Mouse (Mus musculus): ENCODE results near the gene Cables2. TPM values are rescaled to one million over a fixed set of nuclear protein-coding genes. Genes with fewer than 3 reads are reported as not detected.

The Cables2 gene
- polyA plus RNA-seq, 1 experiment from 2014 or later: 31.3 TPM

DNA sequence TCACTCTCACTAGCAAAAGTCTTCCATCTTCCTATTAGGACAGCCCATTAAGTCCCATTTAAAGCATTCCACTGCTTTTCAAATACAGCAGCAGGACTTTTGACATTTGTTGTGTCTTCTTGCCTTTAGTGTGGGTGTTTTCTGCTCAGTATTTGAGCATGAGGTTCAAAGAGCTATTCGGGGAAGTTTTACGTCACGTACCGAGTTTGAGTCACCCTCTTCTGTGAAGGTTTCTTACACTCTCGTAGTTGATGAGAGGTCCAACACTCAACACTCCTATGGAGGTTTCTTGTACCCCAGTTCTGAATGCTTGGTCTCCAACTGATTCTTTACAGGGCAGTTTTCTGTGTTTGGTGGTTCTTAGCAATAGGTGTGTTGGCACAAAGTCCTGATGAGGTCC lies 25.4 kb downstream of the Cables2 start:
- ATAC-seq (replicated peaks): no peak

DNA sequence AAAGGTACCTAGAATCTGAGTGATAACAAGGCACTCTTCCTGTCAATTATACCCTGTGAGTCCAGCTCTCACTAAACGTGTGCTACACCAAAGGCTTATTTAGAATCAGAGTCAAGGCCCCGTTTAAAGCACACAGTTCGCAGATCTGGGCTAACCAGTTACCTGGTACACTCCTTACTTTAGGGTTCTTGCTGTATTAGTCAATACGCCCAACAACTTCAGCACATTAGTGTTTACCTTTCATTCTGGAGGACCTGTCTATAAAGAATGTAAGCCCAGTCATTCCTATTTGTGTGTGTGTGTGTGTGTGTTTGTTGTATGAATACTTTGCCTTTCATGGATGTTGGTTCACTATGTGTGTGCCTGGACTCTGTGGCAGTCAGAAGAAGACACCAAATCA lies 30.2 kb downstream of the Cables2 start:
- Histone ChIP-seq H3K27me3 (replicated peaks) (no peaks in the 10 kb centered on the region), H3K4me1 (no peaks in the 10 kb centered on the region), H3K9me3 (no peaks in the 10 kb centered on the region), H3K4me3 (no peak overlapping the region), H3K36me3 (replicated peaks) (no peaks in the 10 kb centered on the region), H3K27ac (no peak overlapping the region), H3K4me2 (no peak overlapping the region), H3K9ac (no peak overlapping the region)
- 89% methylated on average over 4 of the region's 4 CpGs for WGBS
- ATAC-seq (replicated peaks): no peak

More for the DNA sequence above, 25.4 kb downstream of the Cables2 start:
- Histone ChIP-seq H3K27ac (no peak overlapping the region), H3K9ac (no peak overlapping the region), H3K27me3 (replicated peaks) (no peaks in the 10 kb centered on the region), H3K36me3 (replicated peaks) (no peaks in the 10 kb centered on the region), H3K4me3 (no peak overlapping the region), H3K4me1 (no peaks in the 10 kb centered on the region), H3K4me2 (no peak overlapping the region), H3K9me3 (no peaks in the 10 kb centered on the region)
- WGBS: 89% methylated on average over 5 of the region's 5 CpGs

DNA sequence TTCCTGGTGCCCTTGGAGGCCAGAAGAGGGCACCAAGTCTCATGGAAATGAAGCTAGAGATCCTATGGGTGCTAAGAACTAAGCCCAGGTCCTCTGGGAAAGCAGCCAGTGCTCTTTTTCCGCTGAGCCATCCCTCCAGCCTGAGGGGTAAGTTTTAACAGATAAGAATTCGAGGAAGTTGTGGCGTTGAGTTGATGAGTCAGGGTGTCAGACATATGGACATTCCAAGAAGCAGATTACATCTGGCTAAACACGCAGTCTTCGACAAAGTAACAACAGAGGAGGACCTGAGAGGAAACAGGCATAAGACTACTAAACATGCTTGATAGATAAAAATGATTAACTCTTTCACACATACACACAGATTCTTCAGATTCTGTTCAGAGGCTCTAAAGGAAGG lies 34.7 kb downstream of the Cables2 start:
- no peaks in the 10 kb centered on the region for H3K27me3 ChIP-seq (replicated peaks)
- no peak overlapping the region for H3K4me2 ChIP-seq
- no peak for ATAC-seq (replicated peaks)
- H3K36me3 ChIP-seq (replicated peaks): no peaks in the 10 kb centered on the region
- no peak overlapping the region for H3K27ac ChIP-seq
- no peaks in the 10 kb centered on the region for H3K9me3 ChIP-seq
- H3K4me1 ChIP-seq: no peaks in the 10 kb centered on the region
- 89% methylated on average over 5 of the region's 5 CpGs for WGBS
- H3K9ac ChIP-seq: no peak overlapping the region
- H3K4me3 ChIP-seq: no peak overlapping the region

DNA sequence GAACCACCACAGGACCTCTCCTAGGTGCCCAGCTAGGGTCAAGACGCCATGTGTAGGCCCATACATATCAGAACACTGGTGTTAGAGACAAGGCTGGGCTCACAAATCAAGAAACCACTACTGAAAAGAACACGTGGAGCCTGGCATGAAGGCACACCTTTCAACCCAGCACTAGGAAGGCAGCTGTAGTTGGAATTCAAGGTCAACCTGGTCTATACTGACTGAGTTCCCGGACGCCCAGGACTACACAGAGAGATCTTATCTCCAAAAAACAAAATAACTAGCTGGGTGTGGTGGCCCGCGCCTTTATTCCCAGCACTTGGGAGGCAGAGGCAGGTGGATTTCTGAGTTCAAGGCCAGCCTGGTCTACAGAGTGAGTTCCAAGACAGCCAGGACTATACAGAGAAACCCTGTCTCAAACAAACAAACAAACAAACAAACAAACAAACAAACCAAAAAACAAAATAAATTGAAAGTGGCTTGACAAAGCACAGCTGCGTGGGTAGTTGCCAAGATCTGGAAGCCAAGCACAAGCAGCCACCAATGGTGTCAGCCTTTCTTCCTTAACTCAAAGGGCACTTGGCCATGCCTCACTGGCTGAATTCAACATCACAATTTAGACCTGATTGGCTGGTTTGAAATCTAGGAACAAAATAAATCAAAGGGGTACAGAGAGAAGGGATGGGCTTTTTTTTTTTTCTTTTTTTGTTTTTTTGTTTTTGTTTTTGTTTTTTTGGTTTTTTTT lies 35.5 kb downstream of the Cables2 start:
- ATAC-seq (replicated peaks): no peak
- H3K4me3 ChIP-seq: no peak overlapping the region
- no peak overlapping the region for H3K9ac ChIP-seq
- no peak overlapping the region for H3K27ac ChIP-seq
- no peaks in the 10 kb centered on the region for H3K36me3 ChIP-seq (replicated peaks)
- no peak overlapping the region for H3K4me2 ChIP-seq
- no peaks in the 10 kb centered on the region for H3K9me3 ChIP-seq
- no peaks in the 10 kb centered on the region for H3K27me3 ChIP-seq (replicated peaks)
- 94% methylated on average over 7 of the region's 7 CpGs for WGBS
- no peaks in the 10 kb centered on the region for H3K4me1 ChIP-seq

DNA sequence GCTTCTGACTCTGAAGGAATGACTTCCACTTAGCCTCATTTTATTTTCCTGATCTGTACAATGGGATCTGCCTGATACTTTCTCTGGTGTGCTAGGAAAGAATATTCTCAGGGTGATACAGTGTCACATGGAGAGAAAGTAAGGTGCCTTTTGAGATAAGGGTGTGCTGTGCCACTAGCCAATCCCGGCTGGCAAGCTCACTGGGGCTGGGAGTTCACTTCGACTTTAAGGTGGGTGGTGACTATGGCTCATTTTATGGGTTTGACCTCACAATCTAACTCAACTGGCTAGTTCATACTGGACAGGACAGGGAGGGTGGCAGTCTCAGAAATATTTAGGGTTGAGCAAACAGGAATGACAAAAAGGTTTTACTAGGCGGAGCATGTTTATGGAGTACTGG lies 36.4 kb downstream of the Cables2 start:
- H3K4me2 ChIP-seq: no peak overlapping the region
- H3K36me3 ChIP-seq (replicated peaks): no peaks in the 10 kb centered on the region
- H3K4me1 ChIP-seq: no peaks in the 10 kb centered on the region
- no peak for ATAC-seq (replicated peaks)
- no peak overlapping the region for H3K9ac ChIP-seq
- H3K9me3 ChIP-seq: no peaks in the 10 kb centered on the region
- 91% methylated on average over 3 of the region's 3 CpGs for WGBS
- no peak overlapping the region for H3K27ac ChIP-seq
- no peaks in the 10 kb centered on the region for H3K27me3 ChIP-seq (replicated peaks)
- no peak overlapping the region for H3K4me3 ChIP-seq

DNA sequence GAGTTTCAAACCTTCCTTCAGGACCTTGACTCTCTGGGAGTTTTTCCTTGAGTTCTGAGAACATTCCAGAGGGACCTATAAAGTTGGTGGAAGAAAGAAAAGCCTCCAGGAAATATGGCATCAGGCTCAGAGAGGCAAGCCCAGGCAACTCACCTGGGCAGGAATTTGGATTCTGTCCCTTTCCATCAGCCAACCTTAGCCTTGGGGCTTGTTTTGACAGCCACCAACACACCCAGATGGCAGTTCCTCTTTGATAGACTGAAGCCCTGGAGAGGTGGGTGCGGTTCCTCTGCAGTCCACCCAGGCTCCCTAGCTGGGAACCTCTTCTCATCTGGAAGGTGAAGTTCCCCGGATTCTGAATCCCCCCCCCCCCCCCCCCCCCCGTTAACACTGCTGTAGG lies 36.8 kb downstream of the Cables2 start:
- Histone ChIP-seq H3K9me3 (no peaks in the 10 kb centered on the region), H3K27me3 (replicated peaks) (no peaks in the 10 kb centered on the region), H3K36me3 (replicated peaks) (no peaks in the 10 kb centered on the region), H3K4me3 (no peak overlapping the region), H3K4me1 (no peaks in the 10 kb centered on the region), H3K9ac (no peak overlapping the region), H3K27ac (no peak overlapping the region), H3K4me2 (no peak overlapping the region)
- no peak for ATAC-seq (replicated peaks)
- WGBS: 48% methylated on average over 3 of the region's 3 CpGs

DNA sequence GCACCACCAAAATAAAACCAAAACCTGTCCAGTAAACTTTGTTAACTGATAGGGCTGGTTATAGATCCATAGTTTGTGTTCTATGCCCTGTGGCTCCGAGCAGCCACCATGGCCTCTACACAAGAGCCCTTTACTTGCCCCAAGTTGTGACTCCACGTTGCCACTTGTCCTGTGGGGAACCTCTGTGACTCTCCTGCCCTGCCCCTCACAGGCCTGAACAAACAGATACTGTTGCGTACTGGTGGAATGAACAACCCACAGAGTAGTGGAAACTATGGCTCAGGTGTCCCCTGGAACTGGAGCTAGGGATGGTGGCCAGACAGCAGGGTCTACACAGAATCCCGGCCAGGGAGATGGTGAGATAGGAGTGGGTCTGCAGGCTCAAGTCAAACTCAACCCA lies 37.5 kb downstream of the Cables2 start:
- no peak for ATAC-seq (replicated peaks)
- 89% methylated on average over 4 of the region's 4 CpGs for WGBS
- no peaks in the 10 kb centered on the region for H3K27me3 ChIP-seq (replicated peaks)
- no peak overlapping the region for H3K27ac ChIP-seq
- H3K4me3 ChIP-seq: no peak overlapping the region
- no peaks in the 10 kb centered on the region for H3K36me3 ChIP-seq (replicated peaks)
- H3K9ac ChIP-seq: no peak overlapping the region
- H3K9me3 ChIP-seq: no peaks in the 10 kb centered on the region
- no peaks in the 10 kb centered on the region for H3K4me1 ChIP-seq
- H3K4me2 ChIP-seq: no peak overlapping the region

DNA sequence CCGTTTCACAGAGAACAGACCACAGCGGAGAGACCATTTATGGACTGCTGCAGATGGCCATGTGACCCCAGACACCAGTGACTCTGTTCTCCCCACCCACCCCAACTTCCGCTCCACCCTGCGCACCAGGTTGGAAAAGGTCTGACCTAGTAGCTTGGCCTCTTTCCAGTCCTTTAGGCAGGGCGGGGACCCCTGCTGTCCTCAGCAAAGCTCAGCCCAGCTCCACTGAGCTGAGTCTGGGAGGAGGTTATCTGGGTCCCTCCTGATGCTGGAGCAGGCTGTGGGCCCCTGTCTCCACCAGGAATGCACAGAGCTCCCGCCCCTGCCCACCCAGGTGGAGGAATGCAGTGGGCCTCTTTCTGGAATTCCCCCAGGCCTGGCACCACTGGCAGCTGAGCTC lies 38.3 kb downstream of the Cables2 start:
- no peak for ATAC-seq (replicated peaks)
- 56% methylated on average over 6 of the region's 6 CpGs for WGBS
- Histone ChIP-seq H3K4me1 (no peaks in the 10 kb centered on the region), H3K36me3 (replicated peaks) (no peaks in the 10 kb centered on the region), H3K27me3 (replicated peaks) (no peaks in the 10 kb centered on the region), H3K27ac (no peak overlapping the region), H3K9ac (no peak overlapping the region), H3K9me3 (no peaks in the 10 kb centered on the region), H3K4me2 (no peak overlapping the region), H3K4me3 (no peak overlapping the region)

DNA sequence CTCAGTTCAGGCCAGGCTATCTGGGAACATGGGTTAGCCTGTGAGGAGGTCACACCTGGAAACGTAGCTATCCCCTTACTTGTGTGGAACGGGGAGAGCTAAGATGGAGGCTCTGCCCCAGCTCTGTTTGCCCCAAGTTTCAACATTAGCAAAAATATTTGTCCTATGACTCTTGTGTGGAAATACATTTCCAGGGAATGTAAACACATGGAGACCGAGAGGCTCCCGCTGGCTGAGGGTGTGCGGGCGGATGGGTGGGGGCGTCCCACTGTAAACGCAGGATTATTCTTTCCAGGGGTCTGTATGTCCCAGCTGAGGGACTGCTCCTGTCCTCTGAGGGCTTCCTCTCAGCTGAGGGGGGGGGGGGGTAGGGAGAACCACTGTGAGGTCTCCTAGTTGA lies 38.9 kb downstream of the Cables2 start:
- 91% methylated on average over 8 of the region's 8 CpGs for WGBS
- no peaks in the 10 kb centered on the region for H3K9me3 ChIP-seq
- no peak overlapping the region for H3K9ac ChIP-seq
- no peaks in the 10 kb centered on the region for H3K36me3 ChIP-seq (replicated peaks)
- ATAC-seq (replicated peaks): no peak
- H3K27me3 ChIP-seq (replicated peaks): no peaks in the 10 kb centered on the region
- H3K4me2 ChIP-seq: no peak overlapping the region
- no peak overlapping the region for H3K27ac ChIP-seq
- no peaks in the 10 kb centered on the region for H3K4me1 ChIP-seq
- no peak overlapping the region for H3K4me3 ChIP-seq

DNA sequence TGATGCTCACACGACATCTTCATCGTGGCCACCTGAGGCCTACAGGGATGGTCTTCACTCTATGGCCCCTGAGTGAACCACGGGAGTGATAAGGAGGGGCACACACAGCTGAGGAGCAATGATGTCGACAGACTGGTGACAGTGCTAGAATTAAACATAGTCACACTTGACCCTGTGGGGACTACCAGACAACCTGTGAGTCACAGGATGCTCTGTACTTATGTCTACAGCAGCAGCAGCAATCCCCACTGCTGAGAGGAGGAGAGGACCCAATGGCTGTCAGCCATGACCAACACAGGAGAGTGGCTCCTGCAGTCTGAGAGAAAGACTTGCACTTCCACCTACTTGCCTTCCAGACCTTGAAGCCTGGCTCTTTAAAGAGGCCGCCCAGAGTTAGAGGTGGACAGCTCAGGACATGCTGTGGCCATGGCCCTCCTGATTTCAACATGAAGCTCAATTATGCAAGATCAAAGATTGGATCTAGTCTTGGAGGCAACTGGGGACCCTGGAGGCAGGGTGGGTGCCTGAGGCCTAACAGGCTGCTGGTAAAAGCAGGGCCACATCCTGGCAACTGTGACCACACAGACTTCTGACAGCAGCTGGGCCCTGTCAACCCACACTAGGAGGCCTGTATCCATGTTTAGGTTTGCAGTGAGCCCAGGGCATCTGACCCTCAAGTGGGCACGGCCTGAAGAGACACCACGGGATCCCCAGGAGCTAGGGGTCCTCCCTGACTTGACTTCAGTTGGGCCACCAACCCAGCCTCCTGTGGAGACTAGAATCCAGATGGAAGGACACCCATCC lies 40.0 kb downstream of the Cables2 start:
- no peaks in the 10 kb centered on the region for H3K27me3 ChIP-seq (replicated peaks)
- H3K4me2 ChIP-seq: no peak overlapping the region
- no peak overlapping the region for H3K9ac ChIP-seq
- no peak overlapping the region for H3K4me3 ChIP-seq
- no peaks in the 10 kb centered on the region for H3K36me3 ChIP-seq (replicated peaks)
- 88% methylated on average over 7 of the region's 7 CpGs for WGBS
- no peak for ATAC-seq (replicated peaks)
- H3K27ac ChIP-seq: no peak overlapping the region
- no peaks in the 10 kb centered on the region for H3K4me1 ChIP-seq
- H3K9me3 ChIP-seq: no peaks in the 10 kb centered on the region

DNA sequence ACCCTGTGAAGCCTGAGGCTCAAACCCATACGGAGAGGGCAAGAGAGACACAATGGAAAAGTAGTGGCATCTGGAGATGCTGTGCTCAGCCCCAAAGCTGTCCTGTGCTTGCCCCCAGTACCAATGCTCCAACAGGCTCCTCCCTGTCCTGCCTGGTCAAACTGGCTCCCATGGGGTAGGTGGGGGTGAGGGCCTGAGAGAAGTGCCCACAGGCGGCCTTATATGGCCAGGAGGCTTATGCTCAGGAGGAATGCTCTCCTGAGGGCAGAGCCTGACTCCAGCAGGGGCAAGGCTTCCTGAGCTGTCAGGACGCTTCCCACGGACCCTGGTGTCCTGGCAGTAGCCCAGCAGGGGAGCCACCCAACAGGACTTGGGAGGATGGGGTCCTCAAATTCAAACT lies 42.8 kb downstream of the Cables2 start:
- WGBS: 67% methylated on average over 4 of the region's 4 CpGs
- peaks cover 17% of the 10 kb centered on the region for H3K4me1 ChIP-seq
- no peak overlapping the region for H3K4me3 ChIP-seq
- peaks cover 16% of the 10 kb centered on the region for H3K27me3 ChIP-seq (replicated peaks)
- H3K4me2 ChIP-seq: no peak overlapping the region
- no peaks in the 10 kb centered on the region for H3K9me3 ChIP-seq
- no peaks in the 10 kb centered on the region for H3K36me3 ChIP-seq (replicated peaks)
- no peak overlapping the region for H3K27ac ChIP-seq
- no peak for ATAC-seq (replicated peaks)
- no peak overlapping the region for H3K9ac ChIP-seq

DNA sequence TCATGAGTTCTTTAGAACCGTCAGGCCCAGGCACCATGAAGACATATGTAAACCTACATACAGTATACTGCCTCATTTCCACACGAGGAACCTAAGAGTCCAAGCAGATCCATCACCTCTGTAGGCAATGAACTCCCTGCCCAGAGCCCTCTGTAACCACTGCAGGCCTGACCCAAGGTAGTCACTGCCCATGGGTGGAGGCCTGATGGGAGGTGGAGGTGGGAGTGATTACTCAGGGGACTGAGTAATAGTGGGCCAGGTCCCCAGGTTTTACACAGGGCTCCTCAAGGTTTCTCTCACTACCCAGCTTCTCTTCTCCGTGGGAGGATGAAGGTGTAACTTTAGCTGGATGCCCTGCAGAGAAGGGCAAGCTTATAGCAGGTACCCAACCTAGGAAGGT lies 44.2 kb downstream of the Cables2 start:
- no peaks in the 10 kb centered on the region for H3K36me3 ChIP-seq (replicated peaks)
- H3K4me2 ChIP-seq: no peak overlapping the region
- WGBS: 74% methylated on average over 3 of the region's 3 CpGs
- peaks cover 25% of the 10 kb centered on the region for H3K4me1 ChIP-seq
- no peak overlapping the region for H3K27ac ChIP-seq
- H3K9ac ChIP-seq: no peak overlapping the region
- H3K9me3 ChIP-seq: no peaks in the 10 kb centered on the region
- H3K4me3 ChIP-seq: no peak overlapping the region
- no peak for ATAC-seq (replicated peaks)
- H3K27me3 ChIP-seq (replicated peaks): peaks cover 29% of the 10 kb centered on the region

DNA sequence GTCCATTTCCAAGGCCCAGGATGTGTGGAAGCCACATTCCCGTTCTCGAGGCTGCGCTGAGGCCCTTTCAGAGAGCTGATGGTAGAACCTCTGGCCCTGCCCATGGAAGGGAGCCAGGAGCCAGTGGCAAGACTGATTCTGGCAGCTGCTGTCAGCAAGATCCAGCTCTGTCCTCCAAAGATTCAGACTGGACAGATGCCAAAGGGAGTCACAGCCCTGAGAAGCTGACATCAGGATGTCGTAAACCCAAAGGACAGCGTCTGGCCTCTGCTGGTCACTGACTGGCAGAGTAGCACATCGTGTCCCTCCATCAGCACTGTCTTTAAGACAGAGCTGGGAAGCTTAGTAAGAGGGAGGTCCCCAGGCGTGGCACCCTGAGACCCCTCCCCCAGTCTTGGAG lies 44.7 kb downstream of the Cables2 start:
- 68% methylated on average over 7 of the region's 7 CpGs for WGBS
- H3K36me3 ChIP-seq (replicated peaks): no peaks in the 10 kb centered on the region
- H3K4me3 ChIP-seq: no peak overlapping the region
- H3K9ac ChIP-seq: no peak overlapping the region
- no peak overlapping the region for H3K4me2 ChIP-seq
- no peak overlapping the region for H3K27ac ChIP-seq
- no peaks in the 10 kb centered on the region for H3K9me3 ChIP-seq
- peaks cover 25% of the 10 kb centered on the region for H3K4me1 ChIP-seq
- ATAC-seq (replicated peaks): no peak
- H3K27me3 ChIP-seq (replicated peaks): peaks cover 32% of the 10 kb centered on the region

Measured in midbrain, embryonic 15.5 days (tissue).